Mouse (Mus musculus): ENCODE data around the gene Tango2. TPM values are rescaled to one million over a fixed set of nuclear protein-coding genes. Genes with fewer than 3 reads are reported as not detected.

The Tango2 gene
- polyA plus RNA-seq, 1 experiment from 2014 or later: 22.5 TPM

DNA sequence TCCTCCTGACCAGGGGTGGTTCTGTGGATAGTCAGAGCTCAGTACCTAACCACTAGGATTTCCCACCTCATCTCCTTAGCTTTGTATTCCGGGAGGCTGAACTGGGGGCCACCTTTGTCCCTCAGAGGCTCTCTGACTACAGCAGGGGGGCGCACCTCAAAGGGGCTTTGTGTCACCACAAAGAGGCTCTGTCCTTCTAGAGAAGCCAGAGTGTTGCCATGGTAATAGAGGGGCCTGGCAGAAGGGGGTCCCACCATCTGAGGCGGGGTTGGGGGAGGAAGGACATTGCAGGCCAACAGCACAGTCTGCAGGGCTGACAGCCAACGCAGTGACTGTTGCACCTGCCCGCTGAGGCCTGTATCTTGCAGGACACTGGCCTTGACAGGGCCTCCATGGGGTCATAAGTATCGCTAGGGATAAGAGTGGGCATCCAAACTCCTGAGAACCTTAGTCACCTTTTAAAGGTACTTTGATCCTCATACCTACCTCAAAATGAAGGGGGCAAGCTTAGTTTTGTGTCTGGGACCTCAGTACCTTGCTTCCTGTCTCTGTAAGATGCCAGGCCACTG is 32.7 kb upstream of the Tango2 start:
- H3K4me1 ChIP-seq: peaks cover 31% of the 10 kb centered on the region
- peak; percentile 8; the same call in 1 of the 2 replicates for ATAC-seq (ENCODE audit: insufficient number of reproducible peaks, insufficient read depth, low FRiP score, low TSS enrichment)

GRCm38 (mm10) chr16:18379338-18380001 is 31.6 kb upstream of the Tango2 start:
- Histone ChIP-seq H3K4me1 (peaks cover 31% of the 10 kb centered on the region), H3K4me2 (replicated peaks) (no peak overlapping the region), H3K9me3 (no peaks in the 10 kb centered on the region), H3K9ac (no peak overlapping the region), H3K27ac (peak overlapping the region; percentile 25; the same call in 1 of the 2 replicates), H3K36me3 (no peaks in the 10 kb centered on the region), H3K4me3 (no peak overlapping the region), H3K27me3 (no peaks in the 10 kb centered on the region)
- ATAC-seq (ENCODE audit: insufficient number of reproducible peaks, insufficient read depth, low FRiP score, low TSS enrichment): no peak
- 73% methylated on average over 8 of the region's 8 CpGs for WGBS

More for the DNA sequence above, 32.7 kb upstream of the Tango2 start:
- Histone ChIP-seq H3K9me3 (no peaks in the 10 kb centered on the region), H3K9ac (no peak overlapping the region), H3K4me3 (no peak overlapping the region), H3K36me3 (no peaks in the 10 kb centered on the region), H3K27me3 (no peaks in the 10 kb centered on the region), H3K27ac (peak overlapping the region; percentile 79; the same call in 1 of the 2 replicates), H3K4me2 (replicated peaks) (no peak overlapping the region)
- 31% methylated on average over 6 of the region's 6 CpGs for WGBS

- no peak overlapping the region for H3K9ac ChIP-seq
- H3K4me2 ChIP-seq (replicated peaks): no peak overlapping the region
- WGBS: 37% methylated on average over 1 of the region's 1 CpGs
- no peaks in the 10 kb centered on the region for H3K36me3 ChIP-seq
- no peak for ATAC-seq (ENCODE audit: insufficient number of reproducible peaks, insufficient read depth, low FRiP score, low TSS enrichment)
- no peak overlapping the region for H3K27ac ChIP-seq
- H3K27me3 ChIP-seq: no peaks in the 10 kb centered on the region
- H3K9me3 ChIP-seq: no peaks in the 10 kb centered on the region
- H3K4me1 ChIP-seq: peaks cover 31% of the 10 kb centered on the region
- no peak overlapping the region for H3K4me3 ChIP-seq
Observed at GRCm38 (mm10) chr16:18378489-18378888, 30.6 kb upstream of the Tango2 start.

DNA sequence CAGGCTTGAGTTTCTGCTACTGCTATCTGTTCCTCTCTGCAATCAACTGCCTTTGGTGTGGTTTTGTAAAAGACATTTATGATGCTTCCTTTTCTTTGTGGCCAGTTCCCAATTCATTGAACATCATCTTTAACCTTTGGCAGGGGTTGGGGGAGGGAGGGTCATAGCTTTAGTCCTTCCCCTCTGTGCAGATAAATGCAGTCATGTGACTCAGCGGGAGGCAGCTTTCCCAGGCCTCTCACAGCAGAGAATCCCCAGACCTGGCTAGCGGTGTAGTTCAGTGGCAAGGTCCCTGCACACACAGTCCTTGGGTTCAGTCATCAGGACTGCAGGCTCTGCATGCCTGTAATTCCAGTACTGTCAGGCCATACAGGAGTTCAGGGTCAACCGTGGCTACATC is 29.3 kb upstream of the Tango2 start:
- no peak overlapping the region for H3K9ac ChIP-seq
- H3K4me1 ChIP-seq: peaks cover 25% of the 10 kb centered on the region

DNA sequence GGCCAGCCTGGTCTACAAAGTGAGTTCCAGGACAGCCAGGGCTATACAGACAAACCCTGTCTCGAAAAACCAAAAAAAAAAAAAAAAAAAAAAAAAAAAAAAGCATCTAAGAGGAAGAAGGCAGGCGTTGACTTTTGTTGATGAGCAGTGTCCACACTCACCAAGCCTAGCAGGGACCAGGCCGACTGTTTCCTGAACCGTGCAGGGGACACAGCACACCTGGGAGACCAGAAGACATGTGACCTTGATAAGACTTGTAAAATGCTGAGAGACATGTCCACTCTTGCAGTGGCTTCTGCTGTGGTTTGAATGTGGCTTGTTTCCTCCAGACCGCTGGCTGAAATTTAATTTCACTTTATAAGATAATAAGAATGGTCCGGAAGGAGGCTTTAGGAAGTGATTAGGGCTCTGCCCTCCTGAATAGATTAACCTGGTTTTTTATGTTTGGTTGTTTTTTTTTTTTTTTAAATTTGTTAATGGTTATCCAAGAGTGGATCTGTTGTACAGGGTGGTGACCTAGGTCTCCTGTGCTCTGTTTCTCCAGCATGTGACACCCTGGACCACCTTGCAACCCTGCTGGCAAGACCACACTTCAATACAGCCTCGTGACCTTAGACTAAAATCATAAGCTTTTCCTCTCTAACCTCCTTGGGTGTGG is 28.5 kb upstream of the Tango2 start:
- Histone ChIP-seq H3K4me2 (replicated peaks) (no peak overlapping the region), H3K9me3 (no peaks in the 10 kb centered on the region), H3K4me1 (peaks cover 17% of the 10 kb centered on the region), H3K27ac (no peak overlapping the region), H3K4me3 (no peak overlapping the region), H3K9ac (no peak overlapping the region), H3K27me3 (no peaks in the 10 kb centered on the region), H3K36me3 (no peaks in the 10 kb centered on the region)
- 76% methylated on average over 7 of the region's 7 CpGs for WGBS
- no peak for ATAC-seq (ENCODE audit: insufficient number of reproducible peaks, insufficient read depth, low FRiP score, low TSS enrichment)

More for the DNA sequence above, 29.3 kb upstream of the Tango2 start:
- H3K36me3 ChIP-seq: no peaks in the 10 kb centered on the region
- WGBS: 30% methylated on average over 3 of the region's 3 CpGs
- ATAC-seq (ENCODE audit: insufficient number of reproducible peaks, insufficient read depth, low FRiP score, low TSS enrichment): no peak
- H3K9me3 ChIP-seq: no peaks in the 10 kb centered on the region
- H3K4me3 ChIP-seq: no peak overlapping the region
- H3K4me2 ChIP-seq (replicated peaks): no peak overlapping the region
- no peaks in the 10 kb centered on the region for H3K27me3 ChIP-seq
- H3K27ac ChIP-seq: no peak overlapping the region

DNA sequence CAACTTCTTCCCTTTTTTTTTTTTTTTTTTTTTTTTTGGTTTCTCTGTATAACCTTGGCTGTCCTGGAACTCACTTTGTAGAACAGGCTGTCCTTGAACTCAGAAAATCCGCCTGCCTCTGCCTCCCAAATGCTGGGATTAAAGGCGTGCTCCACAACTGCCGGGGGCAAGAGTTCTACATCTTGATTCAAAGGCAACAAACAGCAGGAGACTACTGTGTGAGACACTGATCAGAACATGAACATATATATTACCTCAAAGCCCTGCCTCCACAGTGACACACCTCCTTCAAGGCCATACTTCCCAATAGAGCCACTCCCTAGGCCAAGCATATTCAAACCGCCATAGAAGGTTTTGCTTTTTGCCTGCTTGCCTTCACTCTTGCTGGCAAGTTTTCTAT is 25.7 kb upstream of the Tango2 start:
- Histone ChIP-seq H3K27ac (no peak overlapping the region), H3K36me3 (no peaks in the 10 kb centered on the region), H3K4me2 (replicated peaks) (no peak overlapping the region), H3K4me3 (no peak overlapping the region), H3K9me3 (no peaks in the 10 kb centered on the region), H3K4me1 (peaks cover 4% of the 10 kb centered on the region; the same call in 1 of the 2 replicates), H3K27me3 (no peaks in the 10 kb centered on the region), H3K9ac (no peak overlapping the region)
- no peak for ATAC-seq (ENCODE audit: insufficient number of reproducible peaks, insufficient read depth, low FRiP score, low TSS enrichment)
- 93% methylated on average over 4 of the region's 4 CpGs for WGBS

GRCm38 (mm10) chr16:18370197-18370596 is 22.3 kb upstream of the Tango2 start:
- no peak overlapping the region for H3K9ac ChIP-seq
- no peak overlapping the region for H3K4me3 ChIP-seq
- no peaks in the 10 kb centered on the region for H3K36me3 ChIP-seq
- no peak overlapping the region for H3K4me2 ChIP-seq (replicated peaks)
- no peaks in the 10 kb centered on the region for H3K27me3 ChIP-seq
- WGBS: 91% methylated on average over 3 of the region's 3 CpGs
- H3K27ac ChIP-seq: no peak overlapping the region
- ATAC-seq (ENCODE audit: insufficient number of reproducible peaks, insufficient read depth, low FRiP score, low TSS enrichment): no peak
- no peaks in the 10 kb centered on the region for H3K4me1 ChIP-seq
- H3K9me3 ChIP-seq: no peaks in the 10 kb centered on the region

DNA sequence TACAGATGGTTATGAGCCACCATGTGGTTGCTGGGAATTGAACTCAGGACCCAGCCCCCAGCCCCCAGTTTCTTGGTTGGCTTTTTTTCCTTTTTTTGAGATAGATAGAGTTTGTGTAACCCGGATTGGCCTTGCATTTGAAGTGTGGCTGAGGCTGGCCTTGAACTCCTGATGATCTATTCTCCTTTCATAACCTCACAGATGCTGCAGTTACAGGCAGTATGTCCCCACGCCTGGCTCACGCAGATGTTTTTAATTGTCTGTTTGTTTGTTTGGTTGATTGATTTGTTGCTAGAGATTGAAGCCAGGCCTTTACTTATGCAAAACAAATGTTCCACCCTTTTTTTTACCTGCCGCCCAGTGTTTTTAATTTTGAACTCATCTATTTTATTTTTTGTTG is 18.9 kb upstream of the Tango2 start:
- ATAC-seq (ENCODE audit: insufficient number of reproducible peaks, insufficient read depth, low FRiP score, low TSS enrichment): no peak
- 60% methylated on average over 4 of the region's 4 CpGs for WGBS

GRCm38 (mm10) chr16:18362948-18363347 is 15.0 kb upstream of the Tango2 start:
- Histone ChIP-seq H3K4me1 (no peaks in the 10 kb centered on the region), H3K9me3 (no peaks in the 10 kb centered on the region), H3K9ac (no peak overlapping the region), H3K27me3 (no peaks in the 10 kb centered on the region), H3K27ac (no peak overlapping the region), H3K4me3 (no peak overlapping the region), H3K4me2 (replicated peaks) (no peak overlapping the region), H3K36me3 (no peaks in the 10 kb centered on the region)
- no peak for ATAC-seq (ENCODE audit: insufficient number of reproducible peaks, insufficient read depth, low FRiP score, low TSS enrichment)
- 75% methylated on average over 8 of the region's 8 CpGs for WGBS

More for the DNA sequence above, 18.9 kb upstream of the Tango2 start:
- H3K4me2 ChIP-seq (replicated peaks): no peak overlapping the region
- H3K27me3 ChIP-seq: no peaks in the 10 kb centered on the region
- no peaks in the 10 kb centered on the region for H3K36me3 ChIP-seq
- no peaks in the 10 kb centered on the region for H3K4me1 ChIP-seq
- H3K4me3 ChIP-seq: no peak overlapping the region
- no peak overlapping the region for H3K9ac ChIP-seq
- H3K27ac ChIP-seq: no peak overlapping the region
- no peaks in the 10 kb centered on the region for H3K9me3 ChIP-seq

DNA sequence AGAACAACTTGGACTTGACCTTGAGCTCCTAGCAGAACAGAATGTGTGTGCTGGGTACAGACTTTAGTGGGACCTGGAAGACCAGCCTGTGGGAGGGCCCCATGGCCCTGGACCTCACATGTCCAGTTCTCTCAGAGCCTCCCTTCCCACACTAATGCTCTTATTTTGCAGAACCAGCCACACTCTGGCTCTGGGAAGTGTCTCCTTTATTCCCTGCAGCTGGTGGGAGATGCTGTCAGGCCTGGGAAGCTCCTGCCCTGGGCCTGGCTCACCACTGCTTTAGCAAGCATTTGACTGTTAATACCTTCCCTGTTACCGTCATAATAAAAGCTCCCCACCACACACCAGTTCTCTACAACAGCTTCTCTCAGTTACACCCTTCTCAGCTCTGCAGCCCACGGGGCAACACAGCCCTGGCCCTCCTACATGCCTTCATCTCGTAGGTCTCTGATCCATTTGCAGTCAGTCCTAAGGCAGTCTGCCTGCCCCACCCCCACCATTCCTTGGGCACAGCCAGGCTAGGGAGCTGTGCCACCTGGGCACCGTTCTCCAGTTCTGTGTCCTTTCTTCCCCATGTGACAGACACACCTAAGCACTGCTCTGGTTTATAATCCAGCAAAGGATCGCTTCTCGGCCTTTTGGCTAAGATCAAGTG is 12.4 kb upstream of the Tango2 start:
- no peak overlapping the region for H3K27ac ChIP-seq
- no peak for ATAC-seq (ENCODE audit: insufficient number of reproducible peaks, insufficient read depth, low FRiP score, low TSS enrichment)
- no peaks in the 10 kb centered on the region for H3K27me3 ChIP-seq
- no peaks in the 10 kb centered on the region for H3K4me1 ChIP-seq
- H3K4me2 ChIP-seq (replicated peaks): no peak overlapping the region
- H3K9me3 ChIP-seq: no peaks in the 10 kb centered on the region
- H3K36me3 ChIP-seq: no peaks in the 10 kb centered on the region
- H3K9ac ChIP-seq: no peak overlapping the region
- WGBS: 72% methylated on average over 6 of the region's 6 CpGs
- H3K4me3 ChIP-seq: no peak overlapping the region

DNA sequence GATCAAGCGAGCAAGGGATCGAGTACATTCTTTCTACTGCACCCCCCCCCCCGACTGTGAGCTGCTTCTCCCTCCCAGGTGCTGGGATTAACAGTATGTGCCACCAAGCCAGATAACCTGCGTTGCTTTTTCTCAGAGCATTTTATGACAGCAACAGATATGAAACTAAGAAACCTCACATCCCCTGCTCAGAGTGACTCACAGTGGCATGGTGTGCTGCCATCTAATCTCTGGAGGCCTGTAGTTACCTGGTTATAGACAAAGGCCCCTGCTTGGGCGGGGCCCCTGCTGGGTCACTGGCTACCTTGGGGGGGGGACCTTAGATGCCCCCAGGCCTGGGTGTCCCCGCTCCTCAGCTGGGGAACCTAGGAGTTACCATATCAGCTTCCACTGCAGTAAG is 10.1 kb upstream of the Tango2 start:
- Histone ChIP-seq H3K36me3 (no peaks in the 10 kb centered on the region), H3K27me3 (no peaks in the 10 kb centered on the region), H3K9me3 (no peaks in the 10 kb centered on the region), H3K4me3 (no peak overlapping the region), H3K9ac (no peak overlapping the region), H3K4me2 (replicated peaks) (no peak overlapping the region), H3K27ac (no peak overlapping the region), H3K4me1 (no peaks in the 10 kb centered on the region)
- WGBS: 84% methylated on average over 6 of the region's 6 CpGs
- ATAC-seq (ENCODE audit: insufficient number of reproducible peaks, insufficient read depth, low FRiP score, low TSS enrichment): no peak

GRCm38 (mm10) chr16:18356961-18357360 is 9.1 kb upstream of the Tango2 start:
- no peak overlapping the region for H3K27ac ChIP-seq
- ATAC-seq (ENCODE audit: insufficient number of reproducible peaks, insufficient read depth, low FRiP score, low TSS enrichment): no peak
- H3K9me3 ChIP-seq: no peaks in the 10 kb centered on the region
- no peak overlapping the region for H3K4me2 ChIP-seq (replicated peaks)
- no peak overlapping the region for H3K9ac ChIP-seq
- 86% methylated on average over 1 of the region's 1 CpGs for WGBS
- H3K36me3 ChIP-seq: no peaks in the 10 kb centered on the region
- H3K4me3 ChIP-seq: no peak overlapping the region
- H3K4me1 ChIP-seq: no peaks in the 10 kb centered on the region
- no peaks in the 10 kb centered on the region for H3K27me3 ChIP-seq
